Mouse (Mus musculus): ENCODE data around the gene Parp3.

DNA sequence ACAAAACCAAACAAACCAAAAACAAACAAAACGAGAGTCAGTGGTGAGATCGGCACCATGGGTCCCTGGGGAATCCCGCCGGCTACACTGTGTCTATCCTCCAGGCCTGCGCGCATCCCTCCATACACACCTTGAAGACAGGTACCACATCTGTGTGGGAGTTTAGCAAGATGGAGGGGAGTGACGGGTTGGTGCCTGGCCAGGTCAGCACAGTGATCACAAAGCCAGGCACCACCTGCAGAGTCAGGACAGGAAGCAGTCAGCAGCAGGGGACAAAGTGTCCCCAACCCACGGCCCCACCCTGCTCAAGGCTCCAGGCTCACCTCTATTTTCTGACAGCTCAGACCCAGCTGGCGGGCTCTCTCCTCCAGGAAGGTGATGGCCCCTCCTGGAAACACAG is 40.2 kb downstream of the Parp3 start:
- TF ChIP-seq POLR2A (IDR thresholded peaks at IDR 0.05; ENCODE audit: borderline replicate concordance, extremely low read depth, low read depth, low read length) (no peak), CTCF (IDR thresholded peaks at IDR 0.05; ENCODE audit: insufficient read depth, low read length) (no peak)
